Mouse (Mus musculus) NIH3T3 (cell line): ENCODE measurements at regions not wholly inside any gene's neighbourhood (a gene's known extent, or its start where the extent isn't known, plus 50 kb on each side); places are given as distances from the start of the nearest gene placed in this dataset.

Experiments used
- DNase-seq: peaks from one replicate; pipeline ENCODE4 v3.0.0-alpha.2; 2012; ENCODE audit warnings: low read depth

GRCm38 (mm10) chr4:84222805-84223335 lies 452.2 kb downstream of the Bnc2 start:
- DNase-seq: no peak

GRCm38 (mm10) chr4:84224556-84224955 lies 450.5 kb downstream of the Bnc2 start:
- no peak for DNase-seq
